ENCODE assay signal across 21 mouse cellular contexts in genomic region chr14:15330155-15330554, GRCm38 (mm10).
DNase-seq lines count a peak whose midpoint lies in the region; ATAC-seq and TF ChIP-seq lines count a peak whose summit lies in the region.
"Had no signal": no experiment of that assay in that cellular context is flagged by ENCODE, and none has a peak within 500 bp of the region (broad histone marks: within the 10 kb centered on the region; RNA-seq: fewer than 3 reads in every experiment).

No protein-coding gene starts in this region.

- no peaks in the 10 kb centered on the region for H3K36me3 ChIP-seq in heart, embryonic 12.5 days
- no peaks in the 10 kb centered on the region for H3K36me3 ChIP-seq in heart, embryonic 11.5 days (ENCODE audit: control insufficient read depth, insufficient read depth, low read length)
- no peaks in the 10 kb centered on the region for H3K36me3 ChIP-seq in liver, embryonic 11.5 days (ENCODE audit: control insufficient read depth, insufficient read depth, low read length)
- H3K36me3 ChIP-seq in liver, postnatal 0 days (replicated peaks; ENCODE audit: insufficient read depth, low read length), result no peaks in the 10 kb centered on the region
- no peaks in the 10 kb centered on the region for H3K36me3 ChIP-seq in liver, embryonic 12.5 days
- H3K36me3 ChIP-seq: G1E had no signal

- H3K27me3 ChIP-seq in heart, embryonic 12.5 days (replicated peaks), result no peaks in the 10 kb centered on the region
- no peaks in the 10 kb centered on the region for H3K27me3 ChIP-seq in heart, embryonic 11.5 days (ENCODE audit: control insufficient read depth, insufficient read depth, low read length)
- H3K27me3 ChIP-seq in liver, embryonic 11.5 days (replicated peaks; ENCODE audit: control insufficient read depth, insufficient read depth, low read length), result no peaks in the 10 kb centered on the region
- H3K27me3 ChIP-seq in liver, postnatal 0 days (ENCODE audit: insufficient read depth, low read length), result no peaks in the 10 kb centered on the region
- no peaks in the 10 kb centered on the region for H3K27me3 ChIP-seq in liver, embryonic 12.5 days (replicated peaks)
- H3K27me3 ChIP-seq: CH12.LX, Patski had no signal

- ATAC-seq in heart, embryonic 12.5 days (ENCODE audit: insufficient number of reproducible peaks, low FRiP score), result peak; percentile 57; the same call in 1 of the 2 replicates
- ATAC-seq in heart, embryonic 11.5 days (replicated peaks; ENCODE audit: insufficient number of reproducible peaks, low FRiP score, low TSS enrichment), result no peak
- ATAC-seq in liver, embryonic 11.5 days (replicated peaks; ENCODE audit: low FRiP score), result peak; percentile 77; the same call in 1 of the 2 replicates
- ATAC-seq in liver, postnatal 0 days, result no peak
- ATAC-seq in liver, embryonic 12.5 days, result peak; percentile 51; the same call in 1 of the 2 replicates
- ATAC-seq: activated CD4-positive, CD25-positive, alpha-beta regulatory T cell, adult 4 months; CD4-positive, CD25-positive, alpha-beta regulatory T cell, adult 4 months; Patski had no signal

- no peak overlapping the region for H3K27ac ChIP-seq in heart, embryonic 12.5 days (ENCODE audit: poor library complexity, severe bottlenecking)
- no peak overlapping the region for H3K27ac ChIP-seq in heart, embryonic 11.5 days (ENCODE audit: low read depth, low read length)
- no peak overlapping the region for H3K27ac ChIP-seq in liver, embryonic 11.5 days (ENCODE audit: low read depth, low read length)
- H3K27ac ChIP-seq in liver, postnatal 0 days (ENCODE audit: low read depth), result no peak overlapping the region
- no peak overlapping the region for H3K27ac ChIP-seq in liver, embryonic 12.5 days

- H3K9me3 ChIP-seq in heart, embryonic 12.5 days (replicated peaks), result no peaks in the 10 kb centered on the region
- H3K9me3 ChIP-seq in heart, embryonic 11.5 days (replicated peaks; ENCODE audit: control insufficient read depth, low read length), result no peaks in the 10 kb centered on the region
- no peaks in the 10 kb centered on the region for H3K9me3 ChIP-seq in liver, embryonic 11.5 days (ENCODE audit: control insufficient read depth, low read length)
- no peaks in the 10 kb centered on the region for H3K9me3 ChIP-seq in liver, postnatal 0 days (ENCODE audit: low read length)
- no peaks in the 10 kb centered on the region for H3K9me3 ChIP-seq in liver, embryonic 12.5 days (replicated peaks)
- H3K9me3 ChIP-seq: G1E had no signal

- no peak overlapping the region for H3K9ac ChIP-seq in heart, embryonic 12.5 days
- no peak overlapping the region for H3K9ac ChIP-seq in heart, embryonic 11.5 days (ENCODE audit: low read depth, low read length)
- H3K9ac ChIP-seq in liver, embryonic 11.5 days (ENCODE audit: low read depth, low read length), result no peak overlapping the region
- H3K9ac ChIP-seq in liver, postnatal 0 days (replicated peaks), result no peak overlapping the region
- H3K9ac ChIP-seq in liver, embryonic 12.5 days, result no peak overlapping the region

- 0 out of 2 replicates have a peak, but pooled peaks cover 3% of the 10 kb centered on the region for H3K4me1 ChIP-seq in heart, embryonic 12.5 days (replicated peaks)
- no peaks in the 10 kb centered on the region for H3K4me1 ChIP-seq in heart, embryonic 11.5 days (ENCODE audit: control insufficient read depth, insufficient read depth, low read length)
- no peaks in the 10 kb centered on the region for H3K4me1 ChIP-seq in liver, embryonic 11.5 days (replicated peaks; ENCODE audit: control insufficient read depth, insufficient read depth, low read length)
- H3K4me1 ChIP-seq in liver, postnatal 0 days (ENCODE audit: insufficient read depth), result no peaks in the 10 kb centered on the region
- H3K4me1 ChIP-seq in liver, embryonic 12.5 days, result peaks cover 8% of the 10 kb centered on the region; the same call in 1 of the 2 replicates

- no peak overlapping the region for H3K4me2 ChIP-seq in heart, embryonic 12.5 days
- H3K4me2 ChIP-seq in heart, embryonic 11.5 days, result no peak overlapping the region
- H3K4me2 ChIP-seq in liver, embryonic 11.5 days, result no peak overlapping the region
- no peak overlapping the region for H3K4me2 ChIP-seq in liver, postnatal 0 days (ENCODE audit: low read depth, low read length)
- H3K4me2 ChIP-seq in liver, embryonic 12.5 days, result no peak overlapping the region

- TF ChIP-seq CTCF in liver, postnatal 0 days (IDR thresholded peaks at IDR 0.05; ENCODE audit: low read depth), result no peak

- no peak for TF ChIP-seq EP300 in liver, postnatal 0 days (IDR thresholded peaks at IDR 0.05; ENCODE audit: low read depth)

- 30% methylated on average over 1 of the region's 1 CpGs for WGBS in heart, embryonic 12.5 days
- 30% methylated on average over 1 of the region's 1 CpGs for WGBS in heart, embryonic 11.5 days (ENCODE audit: insufficient replicate concordance)
- 60% methylated on average over 1 of the region's 1 CpGs for WGBS in liver, embryonic 11.5 days
- WGBS in liver, postnatal 0 days (ENCODE audit: insufficient replicate concordance), result 59% methylated on average over 1 of the region's 1 CpGs
- 42% methylated on average over 1 of the region's 1 CpGs for WGBS in liver, embryonic 12.5 days (ENCODE audit: insufficient replicate concordance)

- no peak for DNase-seq in liver, embryonic 11.5 days (ENCODE audit: low spot score)
- no peak for DNase-seq in liver, postnatal 0 days
- no peak for DNase-seq in liver
- DNase-seq: adrenal gland, adult 2 months; adrenal gland, adult 8-10 months; adrenal gland, postnatal 10 days; adrenal gland, postnatal 14 days; adrenal gland, postnatal 25 days; adrenal gland, postnatal 36 days; B cell, adult 2 months; cerebellum, adult 11 months; cerebellum, adult 11-12 months; cerebellum, adult 18-20 months had no signal

- H3K4me3 ChIP-seq in heart, embryonic 12.5 days, result no peak overlapping the region
- H3K4me3 ChIP-seq in heart, embryonic 11.5 days (ENCODE audit: low read depth, low read length), result no peak overlapping the region
- H3K4me3 ChIP-seq in liver, embryonic 11.5 days (ENCODE audit: low read depth, low read length), result no peak overlapping the region
- no peak overlapping the region for H3K4me3 ChIP-seq in liver, postnatal 0 days (ENCODE audit: low read depth, low read length)
- no peak overlapping the region for H3K4me3 ChIP-seq in liver, embryonic 12.5 days

Comparison
In these comparisons a context has a peak if more than half of its experiments do, and no peak if none do; other contexts are left out.
1. ATAC-seq: peak in heart, embryonic 12.5 days (single experiment), liver, embryonic 11.5 days (single experiment) and liver, embryonic 12.5 days (single experiment); none in heart, embryonic 11.5 days (single experiment) and liver, postnatal 0 days (single experiment).